Mouse (Mus musculus): ENCODE results near the gene Zbtb40.

The Zbtb40 gene

GRCm38 (mm10) chr4:136937935-136938334 is 110.7 kb downstream of the Zbtb40 start:
- in situ Hi-C loops (cut with MboI, MseI): loop anchor here (10.0 kb wide), 1 partner anchor 137 kb away; no protein-coding TSS in a partner anchor

GRCm38 (mm10) chr4:136937344-136937743 is 111.3 kb downstream of the Zbtb40 start:
- in situ Hi-C loops (cut with MboI, MseI): loop anchor here (10.0 kb wide), 1 partner anchor 137 kb away; no protein-coding TSS in a partner anchor

- in situ Hi-C loops (cut with MboI, MseI): loop anchor here (10.0 kb wide), 1 partner anchor 140 kb away; no protein-coding TSS in a partner anchor
Measured at GRCm38 (mm10) chr4:136934746-136935613, 113.6 kb downstream of the Zbtb40 start.

- in situ Hi-C loops (cut with MboI, MseI): loop anchor here (10.0 kb wide), 1 partner anchor 144 kb away; no protein-coding TSS in a partner anchor
Measured at GRCm38 (mm10) chr4:136930474-136930873, 118.1 kb downstream of the Zbtb40 start.

Data from regulatory T cell (primary cell).